Mouse (Mus musculus): ENCODE data around the gene Baz2a. TPM values are rescaled to one million over a fixed set of nuclear protein-coding genes. Genes with fewer than 3 reads are reported as not detected.

The Baz2a gene
- polyA plus RNA-seq, 1 experiment from 2014 or later = 14.7 TPM

DNA sequence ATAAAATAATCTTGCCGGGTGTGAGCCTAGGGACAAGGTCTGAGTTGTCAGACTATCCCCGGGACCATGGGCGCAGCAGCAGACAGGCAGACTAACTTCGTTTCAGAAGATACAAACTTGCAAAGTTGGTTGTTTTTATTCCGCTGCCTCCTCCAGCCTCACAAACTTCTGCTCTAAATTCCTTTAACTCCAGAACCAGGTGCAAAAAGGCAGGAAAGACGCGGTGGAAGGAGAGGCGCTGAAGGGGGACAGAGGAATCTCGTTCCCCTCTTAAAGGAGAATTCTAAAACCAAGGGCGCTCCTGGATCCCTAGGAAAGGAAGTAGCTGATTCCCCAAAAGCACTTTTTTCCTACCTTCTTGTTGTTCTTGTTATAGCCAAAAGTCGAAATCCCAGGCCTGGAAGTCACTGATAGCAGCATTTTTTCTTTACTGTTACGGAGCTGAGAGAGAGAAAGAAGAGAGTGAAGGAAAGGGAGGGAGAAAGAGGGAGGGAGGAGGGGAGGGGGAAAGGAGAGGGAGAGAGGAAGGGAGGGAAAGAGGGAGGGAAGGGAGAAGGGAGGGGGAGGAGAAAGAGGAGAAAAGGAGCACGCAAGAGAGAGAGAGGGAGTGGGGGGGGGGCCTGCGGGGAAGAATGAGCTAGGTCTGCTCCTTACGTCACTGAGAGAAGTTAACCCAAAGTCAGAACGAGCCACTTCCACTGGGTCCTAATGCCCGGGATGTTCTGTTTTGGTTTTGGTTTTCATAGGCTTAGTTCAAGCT is 84.8 kb downstream of the Baz2a start:
- WGBS = under 1% methylated on average over 17 of the region's 17 CpGs
- peaks cover 42% of the 10 kb centered on the region for H3K4me1 ChIP-seq
- peak overlapping the region; percentile 74 for H3K4me3 ChIP-seq
- H3K27me3 ChIP-seq (replicated peaks; ENCODE audit: low read depth, poor library complexity, severe bottlenecking) = no peaks in the 10 kb centered on the region
- no peaks in the 10 kb centered on the region for H3K9me3 ChIP-seq
- H3K27ac ChIP-seq (replicated peaks) = peak overlapping the region; percentile 89
- H3K36me3 ChIP-seq (replicated peaks) = no peaks in the 10 kb centered on the region
- peak; percentile 91 for DNase-seq (ENCODE audit: low spot score)

DNA sequence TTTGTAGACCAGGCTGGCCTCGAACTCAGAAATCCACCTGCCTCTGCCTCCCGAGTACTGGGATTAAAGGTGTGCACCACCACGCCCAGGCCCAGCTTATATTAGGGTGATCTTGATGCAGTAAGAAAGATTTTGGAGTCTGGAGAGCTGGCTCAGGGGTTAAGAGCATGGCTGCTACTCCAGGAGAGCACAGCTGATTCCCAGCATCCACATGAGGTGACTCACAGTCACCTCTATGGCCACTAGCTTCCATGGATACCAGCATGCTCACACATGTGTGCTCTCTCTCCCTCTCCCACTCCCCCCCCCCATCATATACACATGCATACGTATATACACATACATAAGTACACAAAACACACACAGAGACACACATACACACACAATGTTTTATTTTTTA is 85.9 kb downstream of the Baz2a start:
- peaks cover 42% of the 10 kb centered on the region for H3K4me1 ChIP-seq
- no peak for DNase-seq (ENCODE audit: low spot score)
- no peaks in the 10 kb centered on the region for H3K36me3 ChIP-seq (replicated peaks)
- no peak overlapping the region for H3K27ac ChIP-seq (replicated peaks)
- H3K9me3 ChIP-seq = no peaks in the 10 kb centered on the region
- WGBS = 84% methylated on average over 4 of the region's 4 CpGs
- no peak overlapping the region for H3K4me3 ChIP-seq
- no peaks in the 10 kb centered on the region for H3K27me3 ChIP-seq (replicated peaks; ENCODE audit: low read depth, poor library complexity, severe bottlenecking)

MicroRNAs encoded within 50 kb of the gene (microRNA counts, 519-probe panel; counts per million panel counts)
- 188 counts per million, percentile 57 among the panel's probes with 10 or more counts for microRNA mmu-miR-677

Small RNAs within 50 kb of the gene (microRNA-seq; reads per million reads assigned to microRNA genes)
- 38.7 reads per million, percentile 39 among the genes with 10 or more reads in this experiment for gene Mir677

Other genes starting within 250 kb of the Baz2a start
- gene Rdh19, start 241.6 kb upstream of the Baz2a start, polyA plus RNA-seq (2016; fragmentation: Nextera tagmentation; extraction: Ambion mirVana) = not detected in 2 replicates
- not detected in 2 replicates for gene Rdh16f2, start 225.1 kb upstream of the Baz2a start, polyA plus RNA-seq (2016; fragmentation: Nextera tagmentation; extraction: Ambion mirVana)
- gene Rdh7, start 202.8 kb upstream of the Baz2a start, polyA plus RNA-seq (2016; fragmentation: Nextera tagmentation; extraction: Ambion mirVana) = not detected in 2 replicates
- gene Sdr9c7, start 193.1 kb upstream of the Baz2a start, polyA plus RNA-seq (2016; fragmentation: Nextera tagmentation; extraction: Ambion mirVana) = not detected in 2 replicates
- gene Hsd17b6, start 84.0 kb upstream of the Baz2a start, polyA plus RNA-seq (2016; fragmentation: Nextera tagmentation; extraction: Ambion mirVana) = not detected in 2 replicates
- 106 and 111 TPM in 2 replicates for gene Prim1, start 76.4 kb upstream of the Baz2a start, polyA plus RNA-seq (2016; fragmentation: Nextera tagmentation; extraction: Ambion mirVana)
- gene Naca, start 56.0 kb upstream of the Baz2a start, polyA plus RNA-seq (2016; fragmentation: Nextera tagmentation; extraction: Ambion mirVana) = 907 and 927 TPM in 2 replicates
- 711 and 729 TPM in 2 replicates for gene Ptges3, start 32.6 kb upstream of the Baz2a start, polyA plus RNA-seq (2016; fragmentation: Nextera tagmentation; extraction: Ambion mirVana)
- gene Atp5b, start 8.3 kb upstream of the Baz2a start, polyA plus RNA-seq (2016; fragmentation: Nextera tagmentation; extraction: Ambion mirVana) = 2,197 and 2,277 TPM in 2 replicates
- 27.9 and 31.0 TPM in 2 replicates for gene Rbms2, start 88.7 kb downstream of the Baz2a start, polyA plus RNA-seq (2016; fragmentation: Nextera tagmentation; extraction: Ambion mirVana)
- 1.4 and 1.5 TPM in 2 replicates for gene Gls2, start 102.9 kb downstream of the Baz2a start, polyA plus RNA-seq (2016; fragmentation: Nextera tagmentation; extraction: Ambion mirVana)
- gene Spryd4, start 120.2 kb downstream of the Baz2a start, polyA plus RNA-seq (2016; fragmentation: Nextera tagmentation; extraction: Ambion mirVana) = 31.3 and 31.8 TPM in 2 replicates
- not detected in 2 replicates for gene Mip, start 134.3 kb downstream of the Baz2a start, polyA plus RNA-seq (2016; fragmentation: Nextera tagmentation; extraction: Ambion mirVana)
- gene Timeless, start 140.5 kb downstream of the Baz2a start, polyA plus RNA-seq (2016; fragmentation: Nextera tagmentation; extraction: Ambion mirVana) = 95.9 and 103 TPM in 2 replicates
- gene Apon, start 162.5 kb downstream of the Baz2a start, polyA plus RNA-seq (2016; fragmentation: Nextera tagmentation; extraction: Ambion mirVana) = 0.49 and 0.69 TPM in 2 replicates
- gene Apof, start 177.1 kb downstream of the Baz2a start, polyA plus RNA-seq (2016; fragmentation: Nextera tagmentation; extraction: Ambion mirVana) = 0.11 TPM in 1 of 2 replicates, not detected in the other
- 14.3 and 15.3 TPM in 2 replicates for gene Stat2, start 179.0 kb downstream of the Baz2a start, polyA plus RNA-seq (2016; fragmentation: Nextera tagmentation; extraction: Ambion mirVana)
- 0.13 TPM in 1 of 2 replicates, not detected in the other for gene Il23a, start 207.2 kb downstream of the Baz2a start, polyA plus RNA-seq (2016; fragmentation: Nextera tagmentation; extraction: Ambion mirVana)
- 42.9 and 43.3 TPM in 2 replicates for gene Pan2, start 211.8 kb downstream of the Baz2a start, polyA plus RNA-seq (2016; fragmentation: Nextera tagmentation; extraction: Ambion mirVana)
- gene Cnpy2, start 230.9 kb downstream of the Baz2a start, polyA plus RNA-seq (2016; fragmentation: Nextera tagmentation; extraction: Ambion mirVana) = 273 and 305 TPM in 2 replicates
- gene Cs, start 246.2 kb downstream of the Baz2a start, polyA plus RNA-seq (2016; fragmentation: Nextera tagmentation; extraction: Ambion mirVana) = 244 and 258 TPM in 2 replicates

Data from embryonic facial prominence, embryonic 10.5 days (tissue).